Mouse (Mus musculus): ENCODE measurements around the gene Slc6a20a. TPM values are rescaled to one million over a fixed set of nuclear protein-coding genes. Genes with fewer than 3 reads are reported as not detected.

Gene Slc6a20a
- 0.13 and 0.18 TPM in 2 replicates for polyA plus RNA-seq (2014; fragmentation: Nextera tagmentation; extraction: Ambion mirVana)

- H3K4me3 ChIP-seq (ENCODE audit: low read depth, low read length): peak within 1 kb of the TSS; percentile 37
- ATAC-seq (replicated peaks; ENCODE audit: insufficient number of reproducible peaks, low FRiP score, low TSS enrichment, low read depth) (peak; percentile 56; the same call in 1 of the 2 replicates), DNase-seq (ENCODE audit: low spot score) (peak; percentile 13)
- no peaks in the 10 kb centered on the region for H3K36me3 ChIP-seq (replicated peaks; ENCODE audit: control insufficient read depth, insufficient read depth, low read depth, low read length)
- under 1% methylated on average over 68 of the region's 73 CpGs for WGBS
- H3K9me3 ChIP-seq (replicated peaks; ENCODE audit: control insufficient read depth, low read length): no peaks in the 10 kb centered on the region
- peaks cover 22% of the 10 kb centered on the region for H3K27me3 ChIP-seq (ENCODE audit: control insufficient read depth, insufficient read depth, low read length)
- 0 out of 2 replicates have a peak, but pooled peaks cover 3% of the 10 kb centered on the region for H3K4me1 ChIP-seq (ENCODE audit: control insufficient read depth, insufficient read depth, low read length)
- H3K4me2 ChIP-seq (ENCODE audit: low read depth, low read length): peak within 1 kb of the TSS; percentile 80
- no peak within 1 kb of the TSS for H3K27ac ChIP-seq (replicated peaks; ENCODE audit: low read depth, low read length)
- H3K9ac ChIP-seq (replicated peaks; ENCODE audit: low read length): peak within 1 kb of the TSS; percentile 25; the same call in 1 of the 2 replicates
Measured at GRCm38 (mm10) chr9:123678327-123679105, at the start of gene Slc6a20a, which contains the start of gene Ccr9. Gene Slc6a20a (minus strand): TSS chr9:123678885. Gene Ccr9 (plus strand): TSS chr9:123678439.

- Histone ChIP-seq H3K9ac (replicated peaks; ENCODE audit: low read length) (no peak overlapping the region), H3K36me3 (replicated peaks; ENCODE audit: control insufficient read depth, insufficient read depth, low read depth, low read length) (no peaks in the 10 kb centered on the region), H3K9me3 (replicated peaks; ENCODE audit: control insufficient read depth, low read length) (no peaks in the 10 kb centered on the region), H3K4me2 (ENCODE audit: low read depth, low read length) (no peak overlapping the region), H3K4me3 (ENCODE audit: low read depth, low read length) (no peak overlapping the region), H3K27me3 (ENCODE audit: control insufficient read depth, insufficient read depth, low read length) (no peaks in the 10 kb centered on the region), H3K27ac (replicated peaks; ENCODE audit: low read depth, low read length) (no peak overlapping the region), H3K4me1 (ENCODE audit: control insufficient read depth, insufficient read depth, low read length) (no peaks in the 10 kb centered on the region)
- WGBS: 71% methylated on average over 2 of the region's 2 CpGs
- ATAC-seq (replicated peaks; ENCODE audit: insufficient number of reproducible peaks, low FRiP score, low TSS enrichment, low read depth): no peak
- no peak for DNase-seq (ENCODE audit: low spot score)
Measured at GRCm38 (mm10) chr9:123722737-123723493, 44.2 kb upstream of the Slc6a20a start.

GRCm38 (mm10) chr9:123717186-123718008 lies 38.7 kb upstream of the Slc6a20a start, which contains the start of gene Lztfl1:
Gene Lztfl1 (minus strand): TSS chr9:123717697.
- H3K27ac ChIP-seq (replicated peaks; ENCODE audit: low read depth, low read length): 0 out of 2 replicates have a peak within 1 kb of the TSS, but pooled peaks have one; percentile 16
- no peaks in the 10 kb centered on the region for H3K27me3 ChIP-seq (ENCODE audit: control insufficient read depth, insufficient read depth, low read length)
- under 1% methylated on average over 54 of the region's 55 CpGs for WGBS
- H3K9me3 ChIP-seq (replicated peaks; ENCODE audit: control insufficient read depth, low read length): no peaks in the 10 kb centered on the region
- no peaks in the 10 kb centered on the region for H3K36me3 ChIP-seq (replicated peaks; ENCODE audit: control insufficient read depth, insufficient read depth, low read depth, low read length)
- no peaks in the 10 kb centered on the region for H3K4me1 ChIP-seq (ENCODE audit: control insufficient read depth, insufficient read depth, low read length)
- ATAC-seq (replicated peaks; ENCODE audit: insufficient number of reproducible peaks, low FRiP score, low TSS enrichment, low read depth) (peak; percentile 99), DNase-seq (ENCODE audit: low spot score) (peak; percentile 100)
- peak within 1 kb of the TSS; percentile 46 for H3K4me2 ChIP-seq (ENCODE audit: low read depth, low read length)
- peak within 1 kb of the TSS; percentile 84 for H3K4me3 ChIP-seq (ENCODE audit: low read depth, low read length)
- H3K9ac ChIP-seq (replicated peaks; ENCODE audit: low read length): peak within 1 kb of the TSS; percentile 79

- WGBS: 72% methylated on average over 3 of the region's 3 CpGs
- Histone ChIP-seq H3K9ac (replicated peaks; ENCODE audit: low read length) (no peak overlapping the region), H3K4me1 (ENCODE audit: control insufficient read depth, insufficient read depth, low read length) (no peaks in the 10 kb centered on the region), H3K4me2 (ENCODE audit: low read depth, low read length) (no peak overlapping the region), H3K9me3 (replicated peaks; ENCODE audit: control insufficient read depth, low read length) (no peaks in the 10 kb centered on the region), H3K27me3 (ENCODE audit: control insufficient read depth, insufficient read depth, low read length) (no peaks in the 10 kb centered on the region), H3K36me3 (replicated peaks; ENCODE audit: control insufficient read depth, insufficient read depth, low read depth, low read length) (no peaks in the 10 kb centered on the region), H3K4me3 (ENCODE audit: low read depth, low read length) (no peak overlapping the region), H3K27ac (replicated peaks; ENCODE audit: low read depth, low read length) (no peak overlapping the region)
- DNase-seq (ENCODE audit: low spot score) (no peak), ATAC-seq (replicated peaks; ENCODE audit: insufficient number of reproducible peaks, low FRiP score, low TSS enrichment, low read depth) (no peak)
Measured at GRCm38 (mm10) chr9:123716301-123716700, 37.6 kb upstream of the Slc6a20a start.

GRCm38 (mm10) chr9:123713111-123713510 lies 34.4 kb upstream of the Slc6a20a start:
- no peak overlapping the region for H3K4me2 ChIP-seq (ENCODE audit: low read depth, low read length)
- WGBS: 86% methylated on average over 2 of the region's 2 CpGs
- no peaks in the 10 kb centered on the region for H3K9me3 ChIP-seq (replicated peaks; ENCODE audit: control insufficient read depth, low read length)
- H3K9ac ChIP-seq (replicated peaks; ENCODE audit: low read length): no peak overlapping the region
- no peaks in the 10 kb centered on the region for H3K27me3 ChIP-seq (ENCODE audit: control insufficient read depth, insufficient read depth, low read length)
- no peaks in the 10 kb centered on the region for H3K36me3 ChIP-seq (replicated peaks; ENCODE audit: control insufficient read depth, insufficient read depth, low read depth, low read length)
- DNase-seq (ENCODE audit: low spot score) (peak; percentile 1), ATAC-seq (replicated peaks; ENCODE audit: insufficient number of reproducible peaks, low FRiP score, low TSS enrichment, low read depth) (no peak)
- no peak overlapping the region for H3K27ac ChIP-seq (replicated peaks; ENCODE audit: low read depth, low read length)
- H3K4me3 ChIP-seq (ENCODE audit: low read depth, low read length): no peak overlapping the region
- no peaks in the 10 kb centered on the region for H3K4me1 ChIP-seq (ENCODE audit: control insufficient read depth, insufficient read depth, low read length)

GRCm38 (mm10) chr9:123709226-123709625 lies 30.5 kb upstream of the Slc6a20a start:
- DNase-seq (ENCODE audit: low spot score) (no peak), ATAC-seq (replicated peaks; ENCODE audit: insufficient number of reproducible peaks, low FRiP score, low TSS enrichment, low read depth) (no peak)
- Histone ChIP-seq H3K4me2 (ENCODE audit: low read depth, low read length) (no peak overlapping the region), H3K9ac (replicated peaks; ENCODE audit: low read length) (no peak overlapping the region), H3K27ac (replicated peaks; ENCODE audit: low read depth, low read length) (no peak overlapping the region), H3K4me3 (ENCODE audit: low read depth, low read length) (no peak overlapping the region), H3K9me3 (replicated peaks; ENCODE audit: control insufficient read depth, low read length) (no peaks in the 10 kb centered on the region), H3K36me3 (replicated peaks; ENCODE audit: control insufficient read depth, insufficient read depth, low read depth, low read length) (no peaks in the 10 kb centered on the region), H3K4me1 (ENCODE audit: control insufficient read depth, insufficient read depth, low read length) (no peaks in the 10 kb centered on the region), H3K27me3 (ENCODE audit: control insufficient read depth, insufficient read depth, low read length) (no peaks in the 10 kb centered on the region)
- 50% methylated on average over 2 of the region's 2 CpGs for WGBS

- Histone ChIP-seq H3K36me3 (replicated peaks; ENCODE audit: control insufficient read depth, insufficient read depth, low read depth, low read length) (no peaks in the 10 kb centered on the region), H3K27ac (replicated peaks; ENCODE audit: low read depth, low read length) (no peak overlapping the region)
- 90% methylated on average over 5 of the region's 5 CpGs for WGBS
Measured at GRCm38 (mm10) chr9:123701822-123702221, 23.1 kb upstream of the Slc6a20a start.

More at GRCm38 (mm10) chr9:123701822-123702221, 23.1 kb upstream of the Slc6a20a start:
- no peaks in the 10 kb centered on the region for H3K9me3 ChIP-seq (replicated peaks; ENCODE audit: control insufficient read depth, low read length)
- H3K9ac ChIP-seq (replicated peaks; ENCODE audit: low read length): no peak overlapping the region
- H3K27me3 ChIP-seq (ENCODE audit: control insufficient read depth, insufficient read depth, low read length): no peaks in the 10 kb centered on the region
- ATAC-seq (replicated peaks; ENCODE audit: insufficient number of reproducible peaks, low FRiP score, low TSS enrichment, low read depth) (no peak), DNase-seq (ENCODE audit: low spot score) (no peak)
- no peaks in the 10 kb centered on the region for H3K4me1 ChIP-seq (ENCODE audit: control insufficient read depth, insufficient read depth, low read length)
- H3K4me3 ChIP-seq (ENCODE audit: low read depth, low read length): no peak overlapping the region
- no peak overlapping the region for H3K4me2 ChIP-seq (ENCODE audit: low read depth, low read length)

Measured in embryonic facial prominence, embryonic 11.5 days (tissue).